Mouse (Mus musculus): ENCODE data around the gene Pde6d. TPM values are rescaled to one million over a fixed set of nuclear protein-coding genes. Genes with fewer than 3 reads are reported as not detected.
A peak's percentile ranks its signal among the peaks of the same experiment; 100 is the strongest.

Gene Pde6d
- polyA plus RNA-seq, 1 experiment from 2014 or later, result 88.0 TPM

DNA sequence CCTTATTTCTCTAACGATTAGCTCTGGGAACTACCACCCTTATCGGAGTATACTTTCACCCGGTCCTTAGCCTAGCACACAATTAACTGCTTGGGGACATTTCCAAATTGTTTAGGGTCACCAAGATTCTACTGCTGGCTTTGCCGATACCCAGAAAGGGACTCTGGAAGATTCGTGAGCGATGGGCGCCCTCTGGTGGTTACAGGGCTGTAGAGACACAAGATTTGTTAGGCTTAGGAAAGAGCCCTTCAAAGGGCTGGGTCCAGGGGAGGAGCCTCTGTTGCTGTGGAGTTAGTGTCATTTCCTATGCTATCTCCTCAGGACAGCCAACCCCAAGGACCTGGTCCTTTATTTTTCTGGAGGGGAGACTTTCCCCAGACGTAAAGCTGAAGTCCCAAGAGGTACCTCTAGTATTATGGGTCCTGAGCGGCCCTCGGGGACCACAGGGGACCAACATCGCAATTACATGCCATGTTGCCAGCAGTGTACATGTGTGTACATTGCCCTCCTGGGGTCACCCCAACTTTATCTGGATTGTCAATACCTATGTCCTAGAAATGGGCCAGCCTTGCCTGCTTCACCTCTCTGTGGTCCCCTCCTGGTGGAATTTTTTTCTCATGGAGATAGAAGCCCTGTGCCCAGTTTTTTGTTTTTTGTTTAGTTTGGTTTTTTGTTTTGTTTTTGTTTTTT, 49.9 kb downstream of the Pde6d start:
- DNase-seq (ENCODE audit: low spot score), result peak; percentile 96

DNA sequence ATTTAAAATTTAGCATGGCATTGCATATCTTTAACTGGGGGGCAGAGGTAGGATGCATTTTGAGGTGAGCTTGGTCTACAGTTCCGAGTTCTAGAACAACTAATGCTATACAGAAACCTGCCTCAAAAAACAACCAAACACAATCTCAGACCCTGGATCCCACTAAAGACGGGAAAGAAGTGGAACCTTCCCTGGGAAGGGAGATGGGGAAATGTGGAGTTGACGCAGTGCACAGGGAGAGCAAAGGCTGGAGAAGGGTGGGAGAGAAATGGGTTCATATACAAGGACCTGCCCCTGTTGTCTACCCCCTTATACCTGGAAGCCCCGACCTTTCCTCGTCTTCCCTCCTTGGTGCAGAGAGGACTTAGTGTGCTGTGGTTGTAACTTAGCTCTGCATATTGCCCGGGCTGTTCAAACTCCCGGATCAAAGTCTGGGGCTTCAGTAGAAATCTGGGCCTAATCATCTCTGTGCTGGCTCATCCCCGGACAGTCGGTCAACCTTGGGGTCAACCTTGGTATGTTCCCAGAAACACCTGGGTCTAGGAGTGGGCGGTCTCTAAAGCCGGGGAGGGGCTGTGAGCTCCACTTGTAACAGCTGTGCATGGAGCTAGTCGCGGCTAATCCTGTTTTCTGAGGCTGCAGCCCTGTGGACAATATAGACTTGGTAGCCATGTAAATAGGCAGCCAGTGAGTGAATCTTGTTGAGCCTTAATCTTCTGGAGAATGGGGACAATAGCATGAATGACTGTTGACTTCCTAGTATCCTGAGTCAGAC, 50.7 kb downstream of the Pde6d start:
- ATAC-seq (replicated peaks; ENCODE audit: low FRiP score) (peak; percentile 60), DNase-seq (ENCODE audit: low spot score) (peak; percentile 80)
- Histone ChIP-seq H3K4me3 (ENCODE audit: low read depth, low read length) (0 out of 2 replicates have a peak overlapping the region, but pooled peaks have one; percentile 7), H3K9ac (ENCODE audit: low read length) (peak overlapping the region; percentile 10; the same call in 1 of the 2 replicates), H3K9me3 (ENCODE audit: control insufficient read depth, low read length) (no peaks in the 10 kb centered on the region), H3K36me3 (ENCODE audit: control insufficient read depth, insufficient read depth, low read length) (peaks cover 13% of the 10 kb centered on the region; the same call in 1 of the 2 replicates), H3K27me3 (ENCODE audit: control insufficient read depth, insufficient read depth, low read length) (no peaks in the 10 kb centered on the region), H3K4me2 (ENCODE audit: low read depth, low read length, severe bottlenecking) (no peak overlapping the region; the same call in 1 of the 2 replicates), H3K27ac (ENCODE audit: low read depth, low read length) (peak overlapping the region; percentile 54), H3K4me1 (replicated peaks; ENCODE audit: control insufficient read depth, insufficient read depth, low read length) (peaks cover 11% of the 10 kb centered on the region)
- WGBS, result 4% methylated on average over 13 of the region's 13 CpGs

More for the DNA sequence above, 49.9 kb downstream of the Pde6d start:
- H3K27ac ChIP-seq (ENCODE audit: low read depth, low read length), result peak overlapping the region; percentile 54; the same call in 1 of the 2 replicates
- H3K27me3 ChIP-seq (ENCODE audit: control insufficient read depth, insufficient read depth, low read length), result no peaks in the 10 kb centered on the region
- 25% methylated on average over 11 of the region's 11 CpGs for WGBS
- peak; percentile 45 for ATAC-seq (replicated peaks; ENCODE audit: low FRiP score)
- H3K9me3 ChIP-seq (ENCODE audit: control insufficient read depth, low read length), result no peaks in the 10 kb centered on the region
- peaks cover 11% of the 10 kb centered on the region for H3K4me1 ChIP-seq (replicated peaks; ENCODE audit: control insufficient read depth, insufficient read depth, low read length)
- H3K4me3 ChIP-seq (ENCODE audit: low read depth, low read length), result no peak overlapping the region
- no peak overlapping the region; the same call in 1 of the 2 replicates for H3K4me2 ChIP-seq (ENCODE audit: low read depth, low read length, severe bottlenecking)
- H3K9ac ChIP-seq (ENCODE audit: low read length), result no peak overlapping the region
- H3K36me3 ChIP-seq (ENCODE audit: control insufficient read depth, insufficient read depth, low read length), result peaks cover 13% of the 10 kb centered on the region; the same call in 1 of the 2 replicates

DNA sequence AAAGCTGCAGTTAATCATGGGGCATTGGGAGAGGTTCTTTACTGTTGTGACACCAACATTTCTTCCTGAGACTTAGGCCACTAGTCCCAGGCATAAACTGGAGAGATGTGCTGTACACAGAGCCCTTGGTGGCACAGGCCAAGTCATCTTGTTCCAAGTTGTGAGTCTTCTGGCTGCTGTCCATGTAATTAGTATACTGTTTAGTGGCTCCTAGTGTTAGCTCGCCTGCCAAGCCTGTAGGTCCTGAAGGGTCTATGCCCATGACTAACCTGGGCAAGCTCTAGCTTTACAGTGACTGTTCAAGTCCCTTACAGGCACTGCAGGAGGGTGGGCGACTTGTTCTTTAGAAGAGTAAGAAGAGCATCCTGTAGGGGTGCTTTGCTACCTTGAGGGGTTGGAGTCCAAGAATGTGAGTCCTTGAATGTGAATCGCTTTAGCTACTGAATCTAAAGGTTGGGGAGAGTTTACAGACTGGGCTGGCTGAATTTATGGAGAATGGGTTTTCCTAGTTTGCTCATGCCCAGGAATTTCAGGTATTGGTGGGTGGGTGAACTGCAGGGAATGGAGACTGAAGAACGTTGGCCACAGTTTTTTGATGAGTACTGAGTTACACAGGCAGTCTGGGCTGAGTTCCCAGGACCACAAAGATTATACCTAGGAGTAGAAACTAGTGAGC, 51.4 kb downstream of the Pde6d start:
- Histone ChIP-seq H3K4me3 (ENCODE audit: low read depth, low read length) (0 out of 2 replicates have a peak overlapping the region, but pooled peaks have one; percentile 7), H3K4me1 (replicated peaks; ENCODE audit: control insufficient read depth, insufficient read depth, low read length) (peaks cover 11% of the 10 kb centered on the region), H3K27ac (ENCODE audit: low read depth, low read length) (no peak overlapping the region; the same call in 1 of the 2 replicates), H3K4me2 (ENCODE audit: low read depth, low read length, severe bottlenecking) (peak overlapping the region; percentile 15; the same call in 1 of the 2 replicates), H3K36me3 (ENCODE audit: control insufficient read depth, insufficient read depth, low read length) (peaks cover 13% of the 10 kb centered on the region; the same call in 1 of the 2 replicates), H3K27me3 (ENCODE audit: control insufficient read depth, insufficient read depth, low read length) (no peaks in the 10 kb centered on the region), H3K9ac (ENCODE audit: low read length) (peak overlapping the region; percentile 10; the same call in 1 of the 2 replicates), H3K9me3 (ENCODE audit: control insufficient read depth, low read length) (no peaks in the 10 kb centered on the region)
- WGBS, result 14% methylated on average over 4 of the region's 4 CpGs
- ATAC-seq (replicated peaks; ENCODE audit: low FRiP score), result no peak
- DNase-seq (ENCODE audit: low spot score), result peak; percentile 60

DNA sequence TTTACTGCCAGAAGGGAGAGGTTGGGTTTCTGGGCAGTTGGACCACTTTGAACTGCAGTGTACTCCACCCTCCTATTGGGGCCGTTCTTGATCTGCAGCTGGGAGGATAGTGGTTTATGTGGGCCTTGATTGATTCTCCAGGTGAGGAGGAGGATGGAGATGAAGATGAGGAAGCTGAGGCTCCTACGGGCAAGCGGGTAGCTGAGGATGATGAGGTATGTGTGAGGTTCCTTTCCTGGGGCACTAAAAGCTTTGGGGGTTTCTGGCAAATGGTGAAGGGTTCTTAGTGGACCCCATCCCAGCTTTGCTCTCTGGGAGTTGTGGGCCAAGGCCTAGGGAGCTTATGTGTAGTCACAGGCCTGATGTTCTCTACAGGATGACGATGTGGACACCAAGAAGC, 52.8 kb downstream of the Pde6d start:
- 49% methylated on average over 4 of the region's 4 CpGs for WGBS
- Histone ChIP-seq H3K9ac (ENCODE audit: low read length) (peak overlapping the region; percentile 100), H3K36me3 (ENCODE audit: control insufficient read depth, insufficient read depth, low read length) (peaks cover 13% of the 10 kb centered on the region; the same call in 1 of the 2 replicates), H3K4me3 (ENCODE audit: low read depth, low read length) (peak overlapping the region; percentile 100), H3K4me1 (replicated peaks; ENCODE audit: control insufficient read depth, insufficient read depth, low read length) (peaks cover 13% of the 10 kb centered on the region), H3K27ac (ENCODE audit: low read depth, low read length) (no peak overlapping the region), H3K4me2 (ENCODE audit: low read depth, low read length, severe bottlenecking) (peak overlapping the region; percentile 97), H3K27me3 (ENCODE audit: control insufficient read depth, insufficient read depth, low read length) (no peaks in the 10 kb centered on the region), H3K9me3 (ENCODE audit: control insufficient read depth, low read length) (no peaks in the 10 kb centered on the region)
- DNase-seq (ENCODE audit: low spot score) (no peak), ATAC-seq (replicated peaks; ENCODE audit: low FRiP score) (no peak)

DNA sequence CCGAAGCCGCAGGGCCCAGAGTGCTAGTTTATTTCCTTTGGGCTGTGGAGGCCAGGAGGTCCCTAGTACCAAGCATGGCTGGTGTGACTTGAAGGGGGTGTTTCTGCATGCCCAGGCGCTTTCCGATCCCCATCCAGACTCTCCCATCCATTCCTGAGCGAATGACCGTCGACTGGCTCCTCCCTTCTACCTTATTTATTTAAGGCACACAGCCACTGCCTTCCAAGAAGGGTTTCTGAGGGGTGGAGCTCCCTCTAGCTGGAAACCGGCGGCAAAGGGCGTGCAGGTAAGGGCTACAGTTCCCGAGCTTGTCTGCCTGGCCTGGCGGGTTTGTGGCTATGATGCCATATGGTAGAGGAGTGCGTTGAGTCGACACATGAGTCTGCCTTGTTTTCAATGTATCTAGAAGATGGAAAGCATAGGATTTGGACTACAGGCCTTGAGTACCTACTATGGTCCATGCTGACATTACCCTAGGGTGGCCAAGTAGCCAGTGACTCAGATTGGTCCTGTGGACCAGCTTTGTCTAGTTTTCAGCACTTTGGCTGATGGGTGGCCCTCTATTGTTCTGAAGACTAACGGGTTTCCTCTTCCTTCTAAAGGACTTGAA, 53.8 kb downstream of the Pde6d start:
- under 1% methylated on average over 15 of the region's 15 CpGs for WGBS
- DNase-seq (ENCODE audit: low spot score), result peak; percentile 68
- Histone ChIP-seq H3K9me3 (ENCODE audit: control insufficient read depth, low read length) (no peaks in the 10 kb centered on the region), H3K36me3 (ENCODE audit: control insufficient read depth, insufficient read depth, low read length) (peaks cover 13% of the 10 kb centered on the region; the same call in 1 of the 2 replicates), H3K9ac (ENCODE audit: low read length) (peak overlapping the region; percentile 100), H3K27me3 (ENCODE audit: control insufficient read depth, insufficient read depth, low read length) (no peaks in the 10 kb centered on the region), H3K27ac (ENCODE audit: low read depth, low read length) (peak overlapping the region; percentile 88), H3K4me1 (replicated peaks; ENCODE audit: control insufficient read depth, insufficient read depth, low read length) (peaks cover 18% of the 10 kb centered on the region), H3K4me2 (ENCODE audit: low read depth, low read length, severe bottlenecking) (peak overlapping the region; percentile 97), H3K4me3 (ENCODE audit: low read depth, low read length) (peak overlapping the region; percentile 100)
- ATAC-seq (replicated peaks; ENCODE audit: low FRiP score), result no peak

DNA sequence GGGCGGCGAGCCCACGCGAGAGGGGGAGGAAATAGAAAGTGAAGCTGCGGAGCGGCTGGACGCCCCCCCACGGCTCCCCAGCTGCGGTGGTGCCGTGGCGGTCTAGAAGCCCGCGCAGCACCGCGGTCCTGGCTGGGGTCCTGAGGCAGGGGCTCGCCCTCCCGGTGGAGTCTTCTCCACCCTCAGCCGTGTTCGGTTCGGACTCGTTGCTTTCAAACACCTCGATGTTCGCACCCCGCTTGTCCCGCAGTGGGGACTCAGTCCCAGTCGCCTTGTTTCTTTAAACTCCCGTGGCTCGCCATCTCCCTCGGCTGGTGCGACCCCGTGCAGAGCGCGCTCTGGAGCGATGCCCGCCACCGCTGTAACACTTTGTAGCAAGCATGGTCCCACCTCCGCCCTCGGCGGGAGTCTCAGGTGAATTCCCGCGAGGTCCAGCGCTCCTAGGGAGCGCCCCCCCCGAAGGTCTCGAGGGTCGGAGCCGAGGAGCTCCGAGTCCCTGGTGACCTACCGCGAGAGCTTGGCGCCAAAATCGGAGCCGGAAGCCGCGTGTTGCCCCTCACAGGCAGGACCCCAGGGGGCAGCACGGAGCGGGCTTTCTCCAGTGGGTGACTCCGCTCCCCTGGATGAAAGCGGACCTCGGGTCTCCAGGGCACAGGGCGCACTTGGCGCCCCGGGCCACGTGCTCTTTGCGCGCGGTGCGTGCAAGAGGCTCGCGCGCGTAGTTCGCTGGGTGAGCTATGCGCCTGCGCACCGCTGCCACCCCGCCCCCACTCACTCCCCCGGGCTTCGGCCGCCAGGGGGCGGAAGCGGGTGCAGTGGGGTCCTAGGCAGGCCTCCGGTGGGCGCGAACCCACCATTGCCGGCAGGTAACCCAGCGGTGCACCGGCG, 54.6 kb downstream of the Pde6d start:
- under 1% methylated on average over 86 of the region's 89 CpGs for WGBS
- Histone ChIP-seq H3K4me3 (ENCODE audit: low read depth, low read length) (peak overlapping the region; percentile 100), H3K4me2 (ENCODE audit: low read depth, low read length, severe bottlenecking) (peak overlapping the region; percentile 97), H3K27me3 (ENCODE audit: control insufficient read depth, insufficient read depth, low read length) (no peaks in the 10 kb centered on the region), H3K9ac (ENCODE audit: low read length) (peak overlapping the region; percentile 100), H3K36me3 (ENCODE audit: control insufficient read depth, insufficient read depth, low read length) (peaks cover 13% of the 10 kb centered on the region; the same call in 1 of the 2 replicates), H3K4me1 (replicated peaks; ENCODE audit: control insufficient read depth, insufficient read depth, low read length) (peaks cover 18% of the 10 kb centered on the region), H3K9me3 (ENCODE audit: control insufficient read depth, low read length) (no peaks in the 10 kb centered on the region), H3K27ac (ENCODE audit: low read depth, low read length) (peak overlapping the region; percentile 88)
- ATAC-seq (replicated peaks; ENCODE audit: low FRiP score), result 0 out of 2 replicates have a peak, but pooled peaks have one; percentile 4
- peak; percentile 95 for DNase-seq (ENCODE audit: low spot score)

DNA sequence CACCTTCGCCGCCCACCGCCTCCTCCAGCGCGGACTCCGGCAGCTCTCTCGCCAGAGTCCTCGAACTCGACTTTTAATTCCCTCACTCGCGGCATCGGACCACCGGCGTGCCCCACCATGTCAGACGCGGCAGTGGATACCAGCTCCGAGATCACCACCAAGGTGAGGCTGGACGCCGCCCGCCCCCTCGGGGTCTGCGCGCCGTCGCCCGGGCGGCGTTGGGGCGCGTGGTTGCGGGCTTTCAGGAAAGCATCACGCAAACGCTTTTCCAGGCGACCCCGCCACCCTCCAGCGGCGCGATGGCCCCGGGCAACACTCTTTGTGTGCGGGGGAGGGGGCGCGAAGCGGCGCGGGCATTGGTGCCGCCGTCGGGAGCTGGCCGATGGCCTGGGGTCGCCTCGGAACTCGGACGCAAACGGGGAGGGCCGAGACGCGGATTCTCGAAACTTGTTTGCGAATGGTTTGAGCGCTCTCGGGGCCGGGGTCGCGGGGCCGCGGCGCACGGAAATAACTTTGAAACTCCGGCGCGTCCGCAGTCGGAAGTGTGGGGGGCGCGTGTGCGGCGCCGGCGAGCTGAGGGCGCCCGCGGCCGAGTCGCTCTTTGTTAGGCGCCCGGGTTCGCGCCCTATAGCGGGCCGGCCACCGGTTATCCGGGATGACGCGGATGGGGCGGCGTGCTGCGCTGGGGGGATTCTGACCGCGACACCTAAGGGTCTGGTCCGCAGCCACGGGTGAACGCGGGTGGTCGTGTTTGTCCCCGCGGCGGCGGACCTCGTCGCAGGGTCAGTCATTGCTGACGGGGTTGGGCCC, 55.4 kb downstream of the Pde6d start:
- Histone ChIP-seq H3K4me2 (ENCODE audit: low read depth, low read length, severe bottlenecking) (peak overlapping the region; percentile 97; the same call in 1 of the 2 replicates), H3K27me3 (ENCODE audit: control insufficient read depth, insufficient read depth, low read length) (no peaks in the 10 kb centered on the region), H3K4me1 (replicated peaks; ENCODE audit: control insufficient read depth, insufficient read depth, low read length) (peaks cover 18% of the 10 kb centered on the region), H3K4me3 (ENCODE audit: low read depth, low read length) (peak overlapping the region; percentile 100), H3K9ac (ENCODE audit: low read length) (peak overlapping the region; percentile 100), H3K27ac (ENCODE audit: low read depth, low read length) (peak overlapping the region; percentile 88), H3K36me3 (ENCODE audit: control insufficient read depth, insufficient read depth, low read length) (peaks cover 13% of the 10 kb centered on the region; the same call in 1 of the 2 replicates), H3K9me3 (ENCODE audit: control insufficient read depth, low read length) (no peaks in the 10 kb centered on the region)
- DNase-seq (ENCODE audit: low spot score) (peak; percentile 86), ATAC-seq (replicated peaks; ENCODE audit: low FRiP score) (no peak; the same call in 1 of the 2 replicates)
- WGBS, result under 1% methylated on average over 109 of the region's 111 CpGs

Measured in forebrain, embryonic 11.5 days (tissue).